11 mouse cellular contexts compared by ENCODE assay signal in genomic region chr11:111522716-111523115, GRCm38 (mm10).
DNase-seq lines count a peak whose midpoint lies in the region; ATAC-seq lines count a peak whose summit lies in the region.
"Had no signal": no experiment of that assay in that cellular context is flagged by ENCODE, and none has a peak within 500 bp of the region (broad histone marks: within the 10 kb centered on the region; RNA-seq: fewer than 3 reads in every experiment).

No protein-coding gene starts in this region.

- ATAC-seq in hindbrain, embryonic 13.5 days (ENCODE audit: low FRiP score) = peak; percentile 59

- H3K4me3 ChIP-seq in hindbrain, embryonic 13.5 days = no peak overlapping the region
- H3K4me3 ChIP-seq: lung, embryonic 15.5 days had no signal

- intact Hi-C loops in left cerebral cortex, postnatal 14 days (cut with DNase I) = loop anchor here (5.0 kb wide), 3 partner anchors 455 to 1025 kb away; partner anchors contain the start of gene Kcnj2

- no peaks in the 10 kb centered on the region for H3K27me3 ChIP-seq in hindbrain, embryonic 13.5 days
- H3K27me3 ChIP-seq: lung, embryonic 15.5 days had no signal

- no peaks in the 10 kb centered on the region for H3K9me3 ChIP-seq in hindbrain, embryonic 13.5 days
- H3K9me3 ChIP-seq: G1E; lung, embryonic 15.5 days had no signal

- peak; percentile 57 for DNase-seq in ovary, adult 18-20 months (ENCODE audit: low spot score)
- DNase-seq in ovary, postnatal 10 days (ENCODE audit: low spot score) = no peak
- peak; percentile 81 to 88 for DNase-seq in left cerebral cortex, postnatal 14 days (ENCODE audit: low spot score in 2 of 2)
- peak; percentile 66 for DNase-seq in right cerebral cortex, postnatal 4 days
- no peak for DNase-seq in urinary bladder, postnatal 4 days (ENCODE audit: low spot score in 2 of 2)
- no peak for DNase-seq in T-cell, adult 2 months (ENCODE audit: low spot score)
- no peak for DNase-seq in spleen, adult 18-20 months
- DNase-seq: gastrocnemius, postnatal 25 days had no signal

- WGBS in hindbrain, embryonic 13.5 days = 46% methylated on average over 8 of the region's 8 CpGs

- peaks cover 3% of the 10 kb centered on the region; the same call in 1 of the 2 replicates for H3K4me1 ChIP-seq in hindbrain, embryonic 13.5 days (replicated peaks)
- H3K4me1 ChIP-seq: lung, embryonic 15.5 days had no signal

- H3K9ac ChIP-seq in hindbrain, embryonic 13.5 days = no peak overlapping the region
- H3K9ac ChIP-seq: lung, embryonic 15.5 days had no signal

- no peak overlapping the region; the same call in 1 of the 2 replicates for H3K27ac ChIP-seq in hindbrain, embryonic 13.5 days
- H3K27ac ChIP-seq: lung, embryonic 15.5 days had no signal

- peak overlapping the region; percentile 27; the same call in 1 of the 2 replicates for H3K4me2 ChIP-seq in hindbrain, embryonic 13.5 days
- H3K4me2 ChIP-seq: lung, embryonic 15.5 days had no signal

- H3K36me3 ChIP-seq in hindbrain, embryonic 13.5 days = no peaks in the 10 kb centered on the region
- H3K36me3 ChIP-seq: G1E; lung, embryonic 15.5 days had no signal

Comparison
In these comparisons a context has a peak if more than half of its experiments do, and no peak if none do; other contexts are left out.
1. DNase-seq: peak in ovary, adult 18-20 months (single experiment), left cerebral cortex, postnatal 14 days (2 of 2) and right cerebral cortex, postnatal 4 days (single experiment); none in ovary, postnatal 10 days (single experiment), urinary bladder, postnatal 4 days (0 of 2), T-cell, adult 2 months (single experiment) and spleen, adult 18-20 months (0 of 2).